Mouse (Mus musculus) heart, embryonic 15.5 days (tissue): ENCODE measurements around the gene Hp. TPM values are rescaled to one million over a fixed set of nuclear protein-coding genes. Genes with fewer than 3 reads are reported as not detected.
A peak's percentile ranks its signal among the peaks of the same experiment; 100 is the strongest.

Source experiments
- ATAC-seq: fragments of 200-750 bp; cut with Nextera tagmentation; replicated peaks from 2 replicates; pipeline ENCODE4 v1.8.0; 2017; ENCODE audit warnings: low read depth, moderate TSS enrichment; ENCODE audit not compliant: insufficient number of reproducible peaks, insufficient read depth, low FRiP score
- H3K27ac ChIP-seq: fragments of 300-500 bp; sonication (generic); 2 replicates; pipeline ENCODE4 v1.5.1; 2015; ENCODE audit warnings: mild to moderate bottlenecking, inconsistent platforms
- H3K27me3 ChIP-seq: fragments of 300-500 bp; sonication (generic); 2 replicates; pipeline ENCODE4 v1.6.1; 2015; ENCODE audit warnings: inconsistent platforms
- H3K36me3 ChIP-seq: fragments of 300-500 bp; sonication (generic); 2 replicates; pipeline ENCODE4 v1.6.1; 2015; ENCODE audit warnings: mild to moderate bottlenecking, inconsistent platforms
- H3K4me1 ChIP-seq: fragments of 300-500 bp; sonication (generic); replicated peaks from 2 replicates; pipeline ENCODE4 v1.6.1; 2015; ENCODE audit warnings: inconsistent platforms
- H3K4me2 ChIP-seq: fragments of 300-500 bp; sonication (generic); 2 replicates; pipeline ENCODE4 v1.6.1; 2015; ENCODE audit warnings: inconsistent platforms, mild to moderate bottlenecking, moderate library complexity
- H3K4me3 ChIP-seq: fragments of 300-500 bp; sonication (generic); 2 replicates; pipeline ENCODE4 v1.5.1; 2015; ENCODE audit warnings: mild to moderate bottlenecking, inconsistent platforms
- H3K9ac ChIP-seq: fragments of 300-500 bp; sonication (generic); 2 replicates; pipeline ENCODE4 v1.6.1; 2015; ENCODE audit warnings: mild to moderate bottlenecking, inconsistent platforms
- H3K9me3 ChIP-seq: fragments of 300-500 bp; sonication (generic); replicated peaks from 2 replicates; pipeline ENCODE4 v1.6.1; 2016; ENCODE audit warnings: inconsistent platforms
- WGBS: fragments of 180-500 bp; shearing (Covaris S2); methylation state at CpG from one replicate; pipeline ENCODE4 v1.1.7; 2015; ENCODE audit warnings: mixed read lengths; 5-methylcytosine and 5-hydroxymethylcytosine counted together
- polyA plus RNA-seq: library from polyadenylated mRNA; unstranded; fragments of >200 nt; fragmentation: Nextera tagmentation; extraction: Ambion mirVana; gene quantifications from 2 replicates; pipeline ENCODE4 v1.2.1, GENCODE M21; 2015

Gene Hp
- polyA plus RNA-seq, 1 experiment from 2014 or later, result 1.9 TPM

- no peak for ATAC-seq
These were observed 15.1 kb downstream of the Hp start for GRCm38 (mm10) chr8:109563881-109564280.

GRCm38 (mm10) chr8:109551663-109552062 lies 27.3 kb downstream of the Hp start:
- Histone ChIP-seq H3K27ac (no peak overlapping the region), H3K9ac (no peak overlapping the region), H3K4me3 (no peak overlapping the region), H3K27me3 (no peaks in the 10 kb centered on the region), H3K4me2 (no peak overlapping the region), H3K36me3 (peaks cover 94% of the 10 kb centered on the region), H3K9me3 (no peaks in the 10 kb centered on the region), H3K4me1 (no peaks in the 10 kb centered on the region)
- no peak for ATAC-seq
- WGBS, result 45% methylated on average over 3 of the region's 3 CpGs

More at GRCm38 (mm10) chr8:109563881-109564280, 15.1 kb downstream of the Hp start:
- peaks cover 13% of the 10 kb centered on the region for H3K4me1 ChIP-seq
- H3K4me2 ChIP-seq, result peak overlapping the region; percentile 81; the same call in 1 of the 2 replicates
- no peaks in the 10 kb centered on the region for H3K27me3 ChIP-seq
- no peak overlapping the region for H3K4me3 ChIP-seq
- no peak overlapping the region for H3K9ac ChIP-seq
- H3K9me3 ChIP-seq, result no peaks in the 10 kb centered on the region
- 74% methylated on average over 2 of the region's 2 CpGs for WGBS
- peaks cover 38% of the 10 kb centered on the region for H3K36me3 ChIP-seq
- H3K27ac ChIP-seq, result no peak overlapping the region

DNA sequence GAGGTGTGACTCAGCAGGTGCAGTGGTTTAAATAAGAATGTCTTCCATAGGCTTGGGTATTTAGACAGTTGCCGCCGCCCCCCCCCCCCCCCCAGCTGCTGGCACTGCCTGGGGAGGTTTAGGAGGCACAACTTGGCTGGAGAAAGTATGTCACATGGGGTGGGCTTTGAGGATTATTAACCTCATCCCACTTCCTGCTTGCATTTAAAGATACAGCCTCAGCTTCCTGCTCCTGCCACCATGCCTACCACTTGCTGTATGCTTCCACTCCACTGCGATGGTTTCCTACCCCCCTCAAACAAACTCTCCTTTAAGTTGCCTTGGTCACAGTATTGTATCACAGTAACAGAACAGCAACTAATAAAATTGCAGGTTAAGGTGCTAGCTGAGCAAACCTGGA lies 34.9 kb downstream of the Hp start:
- Histone ChIP-seq H3K27ac (no peak overlapping the region), H3K9me3 (no peaks in the 10 kb centered on the region), H3K9ac (no peak overlapping the region), H3K27me3 (no peaks in the 10 kb centered on the region), H3K4me3 (no peak overlapping the region), H3K36me3 (peaks cover 23% of the 10 kb centered on the region), H3K4me2 (no peak overlapping the region), H3K4me1 (no peaks in the 10 kb centered on the region)
- WGBS, result 35% methylated on average over 3 of the region's 3 CpGs
- ATAC-seq, result no peak

DNA sequence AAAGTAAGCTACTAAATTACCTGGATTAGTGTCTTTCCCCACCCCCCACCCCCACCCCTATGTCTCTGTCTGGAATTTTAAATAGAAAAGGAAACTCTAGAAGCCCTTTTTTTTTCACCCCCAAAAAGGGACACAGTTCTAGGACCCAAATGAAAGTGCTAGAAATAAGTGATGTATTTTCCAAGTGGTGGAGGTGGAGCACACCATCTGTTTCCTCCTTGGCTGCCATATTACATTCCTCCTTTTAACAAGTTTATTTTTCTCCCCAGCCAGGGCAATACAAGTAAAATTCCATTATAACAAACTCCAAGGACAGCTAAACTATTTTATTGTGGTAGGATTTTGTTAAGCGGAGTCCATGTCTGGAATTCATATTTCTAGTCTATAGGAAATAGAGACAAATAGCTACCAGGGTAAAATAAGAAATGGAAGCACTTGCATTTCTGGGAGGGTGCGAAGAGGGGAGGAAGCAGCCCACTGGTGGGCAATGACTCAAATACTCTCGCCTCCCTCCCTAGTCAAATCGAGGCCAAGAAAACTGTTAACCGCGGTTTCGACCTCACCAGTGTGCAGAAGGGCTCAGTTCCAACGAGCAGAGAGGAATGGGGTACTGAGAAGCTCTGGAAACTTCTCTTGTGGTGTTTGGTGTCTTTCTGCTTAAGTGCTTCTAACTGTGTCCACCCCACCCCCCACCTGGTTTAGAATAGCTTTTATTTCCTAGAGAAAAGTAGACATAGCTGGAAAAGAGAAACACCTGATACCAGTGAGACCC lies 36.0 kb downstream of the Hp start:
- no peak overlapping the region for H3K27ac ChIP-seq
- no peaks in the 10 kb centered on the region for H3K4me1 ChIP-seq
- no peak overlapping the region for H3K4me3 ChIP-seq
- H3K27me3 ChIP-seq, result no peaks in the 10 kb centered on the region
- ATAC-seq, result no peak
- H3K4me2 ChIP-seq, result no peak overlapping the region
- no peaks in the 10 kb centered on the region for H3K9me3 ChIP-seq
- no peak overlapping the region for H3K9ac ChIP-seq
- 67% methylated on average over 8 of the region's 8 CpGs for WGBS
- H3K36me3 ChIP-seq, result peaks cover 12% of the 10 kb centered on the region

GRCm38 (mm10) chr8:109542165-109542564 lies 36.8 kb downstream of the Hp start:
- peaks cover 5% of the 10 kb centered on the region for H3K36me3 ChIP-seq
- no peak for ATAC-seq

GRCm38 (mm10) chr8:109536703-109537102 lies 42.3 kb downstream of the Hp start:
- peak; percentile 64 for ATAC-seq
- Histone ChIP-seq H3K4me1 (0 out of 2 replicates have a peak, but pooled peaks cover 6% of the 10 kb centered on the region), H3K9ac (no peak overlapping the region), H3K27me3 (no peaks in the 10 kb centered on the region; the same call in 1 of the 2 replicates), H3K36me3 (no peaks in the 10 kb centered on the region), H3K4me2 (peak overlapping the region; percentile 47), H3K9me3 (no peaks in the 10 kb centered on the region), H3K27ac (no peak overlapping the region), H3K4me3 (no peak overlapping the region)
- WGBS, result 6% methylated on average over 5 of the region's 5 CpGs

More at GRCm38 (mm10) chr8:109542165-109542564, 36.8 kb downstream of the Hp start:
- Histone ChIP-seq H3K9me3 (no peaks in the 10 kb centered on the region), H3K4me1 (no peaks in the 10 kb centered on the region), H3K4me2 (no peak overlapping the region), H3K4me3 (no peak overlapping the region), H3K27me3 (no peaks in the 10 kb centered on the region), H3K27ac (no peak overlapping the region), H3K9ac (no peak overlapping the region)
- 58% methylated on average over 5 of the region's 5 CpGs for WGBS

- whole genome bisulfite sequencing, result 81% methylated on average over 19 of the region's 19 CpGs
- Histone ChIP-seq H3K9me3 (no peaks in the 10 kb centered on the region), H3K27me3 (no peaks in the 10 kb centered on the region; the same call in 1 of the 2 replicates), H3K4me3 (no peak overlapping the region), H3K9ac (no peak overlapping the region), H3K4me2 (no peak overlapping the region), H3K27ac (no peak overlapping the region), H3K36me3 (no peaks in the 10 kb centered on the region), H3K4me1 (0 out of 2 replicates have a peak, but pooled peaks cover 6% of the 10 kb centered on the region)
- no peak for ATAC-seq
These were observed 43.6 kb downstream of the Hp start for GRCm38 (mm10) chr8:109535140-109535990.

Other genes starting within 250 kb of the Hp start
- gene Pmfbp1, start 85.1 kb downstream of the Hp start, polyA plus RNA-seq, result 0.10 and 0.11 TPM in 2 replicates
- 11.4 and 16.4 TPM in 2 replicates for gene Dhx38, start 13.3 kb downstream of the Hp start, polyA plus RNA-seq
- 16.8 and 17.9 TPM in 2 replicates for gene Txnl4b, start 13.3 kb downstream of the Hp start, polyA plus RNA-seq
- gene Dhodh, start 29.5 kb upstream of the Hp start, polyA plus RNA-seq, result 33.7 and 39.7 TPM in 2 replicates
- 0.06 and 0.08 TPM in 2 replicates for gene Pkd1l3, start 35.3 kb upstream of the Hp start, polyA plus RNA-seq
- 82.0 and 90.7 TPM in 2 replicates for gene Ist1, start 114.1 kb upstream of the Hp start, polyA plus RNA-seq
- 16.4 and 18.2 TPM in 2 replicates for gene Zfp821, start 126.4 kb upstream of the Hp start, polyA plus RNA-seq
- gene Atxn1l, start 158.6 kb upstream of the Hp start, polyA plus RNA-seq, result 4.4 and 5.0 TPM in 2 replicates
- 24.7 and 31.3 TPM in 2 replicates for gene Ap1g1, start 199.4 kb upstream of the Hp start, polyA plus RNA-seq